Mouse (Mus musculus): ENCODE results near the gene Brix1.

DNA sequence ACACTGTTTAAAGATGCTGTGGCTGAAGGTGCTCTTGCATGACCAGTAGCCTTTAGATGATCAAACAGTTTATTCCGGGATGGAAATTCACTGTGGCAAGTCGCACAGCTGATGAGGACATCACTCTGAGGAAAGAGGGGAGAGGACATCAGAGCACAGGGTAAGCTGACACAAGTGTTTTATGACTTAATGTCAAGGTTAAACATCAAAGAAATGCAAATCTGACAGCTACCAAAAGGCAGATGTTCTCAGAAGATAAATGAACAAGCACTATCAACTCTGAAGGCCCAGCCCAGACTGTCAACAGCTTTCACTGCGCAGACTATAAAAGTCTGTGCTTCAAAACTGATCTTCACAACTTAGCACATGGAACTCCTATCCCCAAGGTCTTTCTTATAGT, 38.6 kb downstream of the Brix1 start:
- TF ChIP-seq CTCF (IDR thresholded peaks at IDR 0.05; ENCODE audit: extremely low read depth, insufficient read length, insufficient replicate concordance, low read depth, low read length) (no peak), POLR2A (IDR thresholded peaks at IDR 0.05; ENCODE audit: low read depth, low read length) (no peak)
